Mouse (Mus musculus) megakaryocyte-erythroid progenitor cell, adult 5 weeks (primary cell): ENCODE measurements around the gene Tbx5. TPM values are rescaled to one million over a fixed set of nuclear protein-coding genes. Genes with fewer than 3 reads are reported as not detected.

Experiments
- polyA plus RNA-seq: library from polyadenylated mRNA; stranded (reverse); fragments of >175 nt; gene quantifications from 2 replicates; pipeline ENCODE4 v1.2.3, GENCODE M21; 2012

Gene Tbx5
- polyA plus RNA-seq, result not detected in 2 replicates

DNA sequence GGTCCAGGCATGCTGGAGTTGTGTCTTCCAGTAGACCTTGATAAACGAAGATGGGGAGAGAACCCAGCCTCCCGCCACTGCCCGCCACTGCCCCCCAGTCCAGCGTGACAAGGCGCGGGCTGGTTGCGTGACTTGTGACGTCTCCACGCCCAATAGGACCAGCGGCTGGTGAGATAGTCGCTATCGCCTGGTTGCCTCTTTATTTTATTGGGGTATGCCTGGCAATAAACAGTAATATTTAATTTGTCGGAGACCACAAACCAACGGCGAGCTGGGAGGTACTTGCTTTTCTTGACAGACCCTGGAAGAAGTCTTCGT lies at the start of gene Tbx5:
Tbx5 (plus strand) TSS at position 190 of the 318 bp plus-strand sequence.

Other genes with a start within 250 kb of the Tbx5 start
- not detected in 2 replicates for gene Tbx3, start 162.0 kb upstream of the Tbx5 start, polyA plus RNA-seq